Mouse (Mus musculus) limb, embryonic 14.5 days (tissue): ENCODE results near the gene Kcns1. TPM values are rescaled to one million over a fixed set of nuclear protein-coding genes. Genes with fewer than 3 reads are reported as not detected.
A peak's percentile ranks its signal among the peaks of the same experiment; 100 is the strongest.
"Not testable (repeated sequence)": the region's sequence is repeated elsewhere in the genome, so short reads cannot be mapped to it uniquely, and the experiment has no call there.

Experiments
- ATAC-seq: fragments of 200-750 bp; cut with Nextera tagmentation; 2 replicates; pipeline ENCODE4 v1.8.0; 2017; ENCODE audit warnings: low read depth, moderate number of reproducible peaks, moderate TSS enrichment; ENCODE audit not compliant: low FRiP score
- DNase-seq: peaks from one replicate; pipeline ENCODE4 v3.0.0-alpha.2; 2015; ENCODE audit warnings: low spot score
- H3K27ac ChIP-seq: fragments of 300-500 bp; sonication (generic); replicated peaks from 2 replicates; pipeline ENCODE4 v1.5.1; 2014; ENCODE audit warnings: low read depth, mild to moderate bottlenecking, low read length, moderate library complexity, mixed read lengths
- H3K27me3 ChIP-seq: fragments of 300-500 bp; sonication (generic); 2 replicates; pipeline ENCODE4 v1.6.1; 2014; ENCODE audit warnings: low read length, mixed read lengths; ENCODE audit not compliant: control insufficient read depth, insufficient read depth
- H3K36me3 ChIP-seq: fragments of 300-500 bp; sonication (generic); 2 replicates; pipeline ENCODE4 v1.6.1; 2014; ENCODE audit warnings: mild to moderate bottlenecking, low read length, moderate library complexity, mixed read lengths; ENCODE audit not compliant: control insufficient read depth, insufficient read depth
- H3K4me1 ChIP-seq: fragments of 300-500 bp; sonication (generic); 2 replicates; pipeline ENCODE4 v1.6.1; 2014; ENCODE audit warnings: antibody characterized with exemption, low read length, mixed read lengths; ENCODE audit not compliant: control insufficient read depth, insufficient read depth
- H3K4me2 ChIP-seq: fragments of 300-500 bp; sonication (generic); replicated peaks from 2 replicates; pipeline ENCODE4 v1.6.1; 2014; ENCODE audit warnings: low read depth, mild to moderate bottlenecking, low read length, moderate library complexity; ENCODE audit not compliant: severe bottlenecking
- H3K4me3 ChIP-seq: fragments of 300-500 bp; sonication (generic); replicated peaks from 2 replicates; pipeline ENCODE4 v1.5.1; 2014; ENCODE audit warnings: low read length
- H3K9ac ChIP-seq: fragments of 300-500 bp; sonication (generic); 2 replicates; pipeline ENCODE4 v1.6.1; 2014; ENCODE audit warnings: mild to moderate bottlenecking, low read depth, low read length, moderate library complexity; ENCODE audit not compliant: severe bottlenecking
- H3K9me3 ChIP-seq: fragments of 300-500 bp; sonication (generic); 2 replicates; pipeline ENCODE4 v1.6.1; 2016; ENCODE audit warnings: low read length; ENCODE audit not compliant: control insufficient read depth
- POLR2A ChIP-seq: fragments of 200-500 bp; IDR thresholded peaks from 2 replicates; pipeline ENCODE4 v1.8.0; 2012; ENCODE audit warnings: inconsistent platforms, mild to moderate bottlenecking, moderate library complexity, borderline replicate concordance; ENCODE audit not compliant: insufficient read depth, insufficient read length; ENCODE audit errors: extremely low read depth
- whole genome bisulfite sequencing: fragments of 180-500 bp; shearing (Covaris S2); extraction: QIAGEN DNeasy Blood & Tissue Kit; methylation state at CpG from one replicate; pipeline ENCODE4 v1.1.7; 2014; 5-methylcytosine and 5-hydroxymethylcytosine counted together
- polyA plus RNA-seq, 2 experiments: library from polyadenylated mRNA; depleted of rRNA in 1 of 2; stranded (reverse) in 1 of 2; unstranded in 1 of 2; fragments of >200 nt; fragmentation: Nextera tagmentation in 1 of 2; extraction: Ambion mirVana in 1 of 2; gene quantifications; 2 replicates each; pipeline versions ENCODE4 v1.2.1 to v1.2.3; 2012 to 2014

Kcns1 gene
- polyA plus RNA-seq (2012; rRNA removed) (6.8 and 11.2 TPM in 2 replicates), polyA plus RNA-seq (2014; fragmentation: Nextera tagmentation; extraction: Ambion mirVana) (2.7 and 3.2 TPM in 2 replicates)

DNA sequence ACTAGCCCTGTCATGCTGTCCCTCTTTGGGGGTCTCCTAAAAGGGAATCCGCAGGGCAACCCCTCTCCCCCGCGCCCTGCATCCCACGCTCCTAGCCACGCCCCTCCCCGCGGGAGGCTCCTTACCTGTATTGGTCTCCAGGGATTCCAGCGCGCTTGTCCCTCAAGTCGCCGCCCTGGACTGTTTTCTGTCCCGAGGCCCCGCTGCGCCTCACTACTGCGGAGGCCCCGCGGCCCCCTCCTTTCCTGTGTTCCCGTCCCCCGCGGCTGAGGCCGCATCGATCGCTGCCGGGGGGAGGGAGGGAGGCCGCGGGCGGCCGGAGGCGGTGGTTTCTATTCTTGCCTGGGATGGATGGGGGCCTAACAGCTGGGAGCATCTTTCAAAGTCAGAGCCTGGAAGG lies at the start of gene Kcns1:
Kcns1 (minus strand) TSS at position 212 of the 400 bp plus-strand sequence.
- no peak for DNase-seq
- H3K4me2 ChIP-seq: peak within 1 kb of the TSS; percentile 45
- H3K36me3 ChIP-seq: no peaks in the 10 kb centered on the region
- WGBS: 1% methylated on average over 28 of the region's 29 CpGs
- H3K4me1 ChIP-seq: peaks cover 18% of the 10 kb centered on the region
- H3K27me3 ChIP-seq: peaks cover 61% of the 10 kb centered on the region
- no peak for ATAC-seq
- H3K9ac ChIP-seq: no peak within 1 kb of the TSS; the same call in 1 of the 2 replicates
- H3K4me3 ChIP-seq: peak within 1 kb of the TSS; percentile 27
- TF ChIP-seq POLR2A: no peak
- no peak within 1 kb of the TSS for H3K27ac ChIP-seq
- no peaks in the 10 kb centered on the region for H3K9me3 ChIP-seq

- ATAC-seq (no peak), DNase-seq (no peak)
- H3K27me3 ChIP-seq: no peaks in the 10 kb centered on the region
- H3K27ac ChIP-seq: no peak overlapping the region
- H3K4me2 ChIP-seq: no peak overlapping the region
- H3K36me3 ChIP-seq: no peaks in the 10 kb centered on the region
- 81% methylated on average over 9 of the region's 9 CpGs for WGBS
- H3K9ac ChIP-seq: no peak overlapping the region
- H3K9me3 ChIP-seq: no peaks in the 10 kb centered on the region
- no peak for TF ChIP-seq POLR2A
- H3K4me1 ChIP-seq: no peaks in the 10 kb centered on the region
- H3K4me3 ChIP-seq: no peak overlapping the region
Observed at GRCm38 (mm10) chr2:164219295-164219694, 48.4 kb upstream of the Kcns1 start.

DNA sequence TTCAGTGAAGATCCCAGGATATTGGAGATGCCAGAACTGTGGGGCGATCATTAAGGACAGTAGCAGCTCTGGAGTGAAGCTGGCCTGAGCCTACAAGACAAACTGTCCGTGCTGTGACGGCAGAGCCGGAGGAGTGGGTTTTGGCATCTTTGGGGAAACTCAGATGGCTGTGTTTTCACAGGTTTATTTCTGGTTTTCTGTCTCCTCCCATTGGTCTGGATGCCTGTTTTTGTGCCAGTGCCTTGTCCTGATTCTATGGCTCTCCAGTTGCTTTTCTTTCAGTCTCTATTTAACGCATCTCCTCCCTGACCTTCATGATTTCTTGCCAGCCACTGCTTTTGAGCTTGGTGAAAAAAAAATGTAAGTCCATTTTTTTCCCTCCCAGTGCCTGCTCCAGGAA lies 41.8 kb upstream of the Kcns1 start:
- ATAC-seq: no peak
- Histone ChIP-seq H3K4me3 (no peak overlapping the region), H3K4me1 (no peaks in the 10 kb centered on the region), H3K9me3 (no peaks in the 10 kb centered on the region), H3K4me2 (no peak overlapping the region), H3K27me3 (no peaks in the 10 kb centered on the region), H3K9ac (no peak overlapping the region), H3K27ac (no peak overlapping the region), H3K36me3 (no peaks in the 10 kb centered on the region)
- WGBS: 89% methylated on average over 5 of the region's 5 CpGs
- no peak for TF ChIP-seq POLR2A
- DNase-seq: no peak

GRCm38 (mm10) chr2:164210892-164211291 lies 40.0 kb upstream of the Kcns1 start:
- WGBS: 92% methylated on average over 4 of the region's 4 CpGs
- ATAC-seq (no peak), DNase-seq (no peak)
- Histone ChIP-seq H3K4me1 (no peaks in the 10 kb centered on the region), H3K27ac (no peak overlapping the region), H3K4me2 (no peak overlapping the region), H3K9ac (no peak overlapping the region), H3K27me3 (no peaks in the 10 kb centered on the region), H3K9me3 (no peaks in the 10 kb centered on the region), H3K36me3 (no peaks in the 10 kb centered on the region), H3K4me3 (no peak overlapping the region)
- TF ChIP-seq POLR2A: no peak

GRCm38 (mm10) chr2:164206676-164207075 lies 35.8 kb upstream of the Kcns1 start:
- Histone ChIP-seq H3K4me1 (no peaks in the 10 kb centered on the region), H3K36me3 (no peaks in the 10 kb centered on the region), H3K27me3 (no peaks in the 10 kb centered on the region), H3K4me3 (no peak overlapping the region), H3K9ac (no peak overlapping the region), H3K4me2 (no peak overlapping the region), H3K27ac (no peak overlapping the region), H3K9me3 (no peaks in the 10 kb centered on the region)
- ATAC-seq (no peak), DNase-seq (no peak)
- 79% methylated on average over 4 of the region's 4 CpGs for WGBS
- TF ChIP-seq POLR2A: no peak

DNA sequence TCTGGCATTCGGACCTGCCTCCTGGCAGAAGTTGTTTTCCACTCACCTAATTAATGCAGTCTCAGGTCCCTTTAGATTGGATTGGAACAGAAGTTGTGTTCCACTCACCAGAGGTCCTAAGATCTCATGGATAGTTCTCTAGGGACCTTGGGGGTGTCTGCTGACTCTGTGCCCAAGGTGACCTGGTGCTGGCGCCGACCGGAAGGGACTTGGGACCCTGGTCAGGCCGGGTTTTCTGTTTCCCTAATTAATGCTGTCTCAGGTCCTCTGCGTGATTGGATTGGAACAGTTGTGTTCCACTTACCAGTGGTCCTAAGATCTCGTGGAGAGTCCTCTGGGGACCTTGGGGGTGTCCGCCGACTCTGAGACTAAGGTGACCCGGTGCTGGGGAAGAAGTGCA lies 35.1 kb upstream of the Kcns1 start:
- not testable (repeated sequence) for H3K4me3 ChIP-seq, ATAC-seq, H3K4me1 ChIP-seq, DNase-seq, H3K27me3 ChIP-seq, H3K9ac ChIP-seq, H3K4me2 ChIP-seq, H3K27ac ChIP-seq, H3K36me3 ChIP-seq, H3K9me3 ChIP-seq
- WGBS: 90% methylated on average over 10 of the region's 10 CpGs
